Mouse (Mus musculus): ENCODE measurements around the gene Clec11a.

DNA sequence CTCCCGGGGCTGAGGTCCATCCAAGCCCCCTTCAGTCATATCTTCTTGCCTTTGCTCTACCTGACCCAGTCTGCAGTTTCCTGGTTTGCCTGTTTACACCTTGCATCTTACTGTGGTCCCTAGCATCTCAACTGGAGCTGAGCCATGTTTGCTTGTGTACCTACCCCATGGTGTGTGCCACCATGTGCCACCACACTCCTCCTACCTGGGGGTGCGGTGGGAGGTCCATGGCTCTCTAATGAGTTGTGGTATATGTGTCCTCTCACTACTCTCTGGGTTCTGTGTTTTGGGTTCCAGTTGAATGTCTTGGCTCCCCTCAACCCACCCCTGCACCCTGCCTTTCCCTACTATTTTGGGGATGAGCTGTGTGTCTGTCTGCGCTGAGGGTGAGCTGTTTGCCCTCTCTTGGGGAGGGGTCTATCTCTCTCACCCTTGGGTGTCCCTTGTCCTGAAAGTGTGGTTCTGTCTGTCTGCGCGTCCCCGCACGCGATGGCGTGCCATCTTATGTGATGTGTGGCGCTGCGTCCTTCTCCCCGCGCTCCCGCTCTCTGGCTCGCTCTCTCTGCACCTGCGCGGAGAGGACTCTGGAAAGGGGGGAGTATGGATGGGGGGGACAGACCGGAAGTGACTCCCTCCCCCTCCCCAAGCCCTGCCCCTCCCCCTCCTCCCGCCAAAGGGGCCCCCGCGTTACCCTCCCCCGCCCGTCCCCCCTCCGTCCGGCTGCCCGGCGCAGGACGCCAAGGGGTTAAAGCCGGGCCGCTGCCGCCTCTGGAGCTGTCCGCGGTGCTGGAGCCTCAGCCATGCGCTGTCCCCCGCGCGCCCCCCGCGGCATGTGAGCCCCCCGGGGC is 28.6 kb upstream of the Clec11a start:
- TF ChIP-seq POLR2A (IDR thresholded peaks at IDR 0.05; ENCODE audit: extremely low read depth, insufficient read depth, low read length) (no peak), CTCF (IDR thresholded peaks at IDR 0.05; ENCODE audit: low read depth, low read length) (no peak)

Measured in liver, adult 2 months (tissue).